Mouse (Mus musculus): ENCODE measurements around the gene Gm2000. TPM values are rescaled to one million over a fixed set of nuclear protein-coding genes. Genes with fewer than 3 reads are reported as not detected.

The Gm2000 gene
- 8.7 TPM for polyA plus RNA-seq (2014; fragmentation: Illumina TruSeq; extraction: RNeasy Lipid Tissue Mini Kit (QIAGEN cat#74804); ENCODE audit: low read depth, low replicate concordance)

DNA sequence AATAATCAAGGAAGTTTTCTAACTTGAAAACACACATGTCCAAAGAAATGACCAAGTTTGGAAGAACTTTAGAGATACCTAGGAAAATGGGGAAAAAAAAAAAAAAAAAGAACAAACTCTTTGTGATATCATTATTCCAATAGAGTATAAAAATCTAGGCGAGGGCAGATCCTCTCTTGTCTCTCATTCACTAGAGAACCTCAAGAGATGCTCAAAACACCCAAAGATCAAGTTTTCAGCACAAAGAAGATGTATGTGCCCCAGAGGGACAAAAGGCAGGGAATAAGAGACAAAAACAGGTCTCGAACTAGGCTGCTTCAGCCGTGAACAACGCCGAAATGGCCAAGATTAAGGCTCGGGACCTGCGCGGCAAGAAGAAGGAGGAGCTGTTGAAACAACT, at the start of gene Gm2000:
TSS of gene Gm2000 (plus strand) at position 301 of the 400 bp plus-strand sequence.

Other genes starting within 250 kb of the Gm2000 start
- gene Fam163a, start 161.0 kb upstream of the Gm2000 start, polyA plus RNA-seq (2014; fragmentation: Illumina TruSeq; extraction: RNeasy Lipid Tissue Mini Kit (QIAGEN cat#74804); ENCODE audit: low read depth, low replicate concordance) = 0.95 TPM
- 0.16 TPM for gene Tdrd5, start 62.4 kb upstream of the Gm2000 start, polyA plus RNA-seq (2014; fragmentation: Illumina TruSeq; extraction: RNeasy Lipid Tissue Mini Kit (QIAGEN cat#74804); ENCODE audit: low read depth, low replicate concordance)
- not detected for gene Nphs2, start 55.3 kb upstream of the Gm2000 start, polyA plus RNA-seq (2014; fragmentation: Illumina TruSeq; extraction: RNeasy Lipid Tissue Mini Kit (QIAGEN cat#74804); ENCODE audit: low read depth, low replicate concordance)
- 2.2 TPM for gene Axdnd1, start 55.1 kb downstream of the Gm2000 start, polyA plus RNA-seq (2014; fragmentation: Illumina TruSeq; extraction: RNeasy Lipid Tissue Mini Kit (QIAGEN cat#74804); ENCODE audit: low read depth, low replicate concordance)
- gene Soat1, start 108.3 kb downstream of the Gm2000 start, polyA plus RNA-seq (2014; fragmentation: Illumina TruSeq; extraction: RNeasy Lipid Tissue Mini Kit (QIAGEN cat#74804); ENCODE audit: low read depth, low replicate concordance) = 84.2 TPM
- gene Gm10031, start 158.0 kb downstream of the Gm2000 start, polyA plus RNA-seq (2014; fragmentation: Illumina TruSeq; extraction: RNeasy Lipid Tissue Mini Kit (QIAGEN cat#74804); ENCODE audit: low read depth, low replicate concordance) = 5.3 TPM
- 7.5 TPM for gene Abl2, start 192.7 kb downstream of the Gm2000 start, polyA plus RNA-seq (2014; fragmentation: Illumina TruSeq; extraction: RNeasy Lipid Tissue Mini Kit (QIAGEN cat#74804); ENCODE audit: low read depth, low replicate concordance)

All from sigmoid colon, adult 10 weeks (tissue).